Mouse (Mus musculus) limb, embryonic 14.5 days (tissue): Measurements from ENCODE around the gene Nos3. TPM values are rescaled to one million over a fixed set of nuclear protein-coding genes. Genes with fewer than 3 reads are reported as not detected.

Experiments
- ATAC-seq: fragments of 200-750 bp; cut with Nextera tagmentation; 2 replicates; pipeline ENCODE4 v1.8.0; 2017; ENCODE audit warnings: low read depth, moderate number of reproducible peaks, moderate TSS enrichment; ENCODE audit not compliant: low FRiP score
- DNase-seq: peaks from one replicate; pipeline ENCODE4 v3.0.0-alpha.2; 2015; ENCODE audit warnings: low spot score
- H3K27ac ChIP-seq: fragments of 300-500 bp; sonication (generic); replicated peaks from 2 replicates; pipeline ENCODE4 v1.5.1; 2014; ENCODE audit warnings: low read depth, mild to moderate bottlenecking, low read length, moderate library complexity, mixed read lengths
- H3K27me3 ChIP-seq: fragments of 300-500 bp; sonication (generic); 2 replicates; pipeline ENCODE4 v1.6.1; 2014; ENCODE audit warnings: low read length, mixed read lengths; ENCODE audit not compliant: control insufficient read depth, insufficient read depth
- H3K36me3 ChIP-seq: fragments of 300-500 bp; sonication (generic); 2 replicates; pipeline ENCODE4 v1.6.1; 2014; ENCODE audit warnings: mild to moderate bottlenecking, low read length, moderate library complexity, mixed read lengths; ENCODE audit not compliant: control insufficient read depth, insufficient read depth
- H3K4me1 ChIP-seq: fragments of 300-500 bp; sonication (generic); 2 replicates; pipeline ENCODE4 v1.6.1; 2014; ENCODE audit warnings: antibody characterized with exemption, low read length, mixed read lengths; ENCODE audit not compliant: control insufficient read depth, insufficient read depth
- H3K4me2 ChIP-seq: fragments of 300-500 bp; sonication (generic); replicated peaks from 2 replicates; pipeline ENCODE4 v1.6.1; 2014; ENCODE audit warnings: low read depth, mild to moderate bottlenecking, low read length, moderate library complexity; ENCODE audit not compliant: severe bottlenecking
- H3K4me3 ChIP-seq: fragments of 300-500 bp; sonication (generic); replicated peaks from 2 replicates; pipeline ENCODE4 v1.5.1; 2014; ENCODE audit warnings: low read length
- H3K9ac ChIP-seq: fragments of 300-500 bp; sonication (generic); 2 replicates; pipeline ENCODE4 v1.6.1; 2014; ENCODE audit warnings: mild to moderate bottlenecking, low read depth, low read length, moderate library complexity; ENCODE audit not compliant: severe bottlenecking
- H3K9me3 ChIP-seq: fragments of 300-500 bp; sonication (generic); 2 replicates; pipeline ENCODE4 v1.6.1; 2016; ENCODE audit warnings: low read length; ENCODE audit not compliant: control insufficient read depth
- POLR2A ChIP-seq: fragments of 200-500 bp; IDR thresholded peaks from 2 replicates; pipeline ENCODE4 v1.8.0; 2012; ENCODE audit warnings: inconsistent platforms, mild to moderate bottlenecking, moderate library complexity, borderline replicate concordance; ENCODE audit not compliant: insufficient read depth, insufficient read length; ENCODE audit errors: extremely low read depth
- WGBS: fragments of 180-500 bp; shearing (Covaris S2); extraction: QIAGEN DNeasy Blood & Tissue Kit; methylation state at CpG from one replicate; pipeline ENCODE4 v1.1.7; 2014; 5-methylcytosine and 5-hydroxymethylcytosine counted together
- polyA plus RNA-seq, 2 experiments: library from polyadenylated mRNA; depleted of rRNA in 1 of 2; stranded (reverse) in 1 of 2; unstranded in 1 of 2; fragments of >200 nt; fragmentation: Nextera tagmentation in 1 of 2; extraction: Ambion mirVana in 1 of 2; gene quantifications; 2 replicates each; pipeline versions ENCODE4 v1.2.1 to v1.2.3; 2012 to 2014

Nos3 gene
- polyA plus RNA-seq, 2 experiments, result 4.8 to 7.3 TPM

DNA sequence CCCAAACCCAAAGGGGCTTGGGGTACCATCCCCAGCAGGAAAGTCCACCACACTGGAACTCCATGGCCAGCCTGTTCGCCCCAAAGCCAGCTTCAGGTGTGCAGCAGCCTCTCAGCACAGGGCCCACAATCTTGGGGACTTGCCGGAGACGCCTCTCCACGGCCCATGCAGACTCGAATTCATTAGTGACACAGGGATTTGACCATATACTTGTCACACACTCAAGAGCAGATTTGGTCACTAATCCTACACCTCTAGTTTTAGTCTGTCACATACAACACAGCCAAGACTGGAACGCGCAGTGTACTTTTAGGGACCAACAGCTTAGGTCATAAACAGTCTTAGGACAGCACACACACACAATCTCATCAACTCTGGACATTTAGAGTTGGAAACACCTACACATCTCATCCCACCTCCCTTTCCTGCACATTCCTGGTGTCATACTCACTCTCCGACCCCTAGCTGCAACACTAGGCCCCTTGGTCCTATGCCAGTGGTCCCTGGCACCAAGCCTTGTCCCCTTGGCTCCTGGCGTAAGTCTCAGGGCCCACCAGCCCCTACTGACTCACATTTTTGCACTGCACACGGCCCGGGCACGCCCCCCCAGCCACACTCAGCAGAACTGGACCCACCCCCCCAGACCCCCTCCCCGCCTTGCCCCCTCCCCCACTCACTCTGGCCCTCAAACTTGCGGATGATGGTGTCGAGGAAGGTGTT is 13.9 kb upstream of the Nos3 start:
- Histone ChIP-seq H3K27me3 (peaks cover 30% of the 10 kb centered on the region), H3K4me1 (peaks cover 18% of the 10 kb centered on the region), H3K4me3 (peak overlapping the region; percentile 60), H3K9me3 (no peaks in the 10 kb centered on the region), H3K4me2 (peak overlapping the region; percentile 99), H3K27ac (no peak overlapping the region), H3K36me3 (no peaks in the 10 kb centered on the region), H3K9ac (peak overlapping the region; percentile 64)
- 41% methylated on average over 13 of the region's 15 CpGs for WGBS
- no peak for DNase-seq
- no peak for TF ChIP-seq POLR2A
- no peak for ATAC-seq

DNA sequence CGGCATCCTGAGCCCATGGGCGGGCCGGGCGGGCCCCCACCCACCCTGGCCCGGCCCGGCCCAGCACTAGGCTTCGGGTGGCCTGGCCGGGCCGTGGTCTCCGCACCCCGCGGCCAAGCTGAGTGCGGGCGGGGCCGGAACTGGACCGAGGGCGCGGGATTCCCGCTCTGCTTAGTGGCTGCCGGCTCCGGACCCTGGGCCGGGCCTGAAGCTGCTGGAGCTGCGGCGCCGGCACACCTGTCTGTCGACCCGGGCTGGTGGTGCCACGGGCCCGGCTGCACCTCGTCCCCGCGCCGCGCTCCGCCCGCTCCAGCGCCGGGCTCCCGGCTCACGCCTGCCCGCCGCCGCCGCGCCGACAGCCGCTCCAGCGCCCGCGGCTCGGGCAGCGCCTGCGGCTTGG is 13.3 kb upstream of the Nos3 start, which contains the start of gene Kcnh2:
TSS of gene Kcnh2 (minus strand) at position 327 of the 400 bp plus-strand sequence.
- H3K4me1 ChIP-seq, result peaks cover 18% of the 10 kb centered on the region
- peak within 1 kb of the TSS; percentile 67 for H3K27ac ChIP-seq
- WGBS, result under 1% methylated on average over 22 of the region's 53 CpGs

DNA sequence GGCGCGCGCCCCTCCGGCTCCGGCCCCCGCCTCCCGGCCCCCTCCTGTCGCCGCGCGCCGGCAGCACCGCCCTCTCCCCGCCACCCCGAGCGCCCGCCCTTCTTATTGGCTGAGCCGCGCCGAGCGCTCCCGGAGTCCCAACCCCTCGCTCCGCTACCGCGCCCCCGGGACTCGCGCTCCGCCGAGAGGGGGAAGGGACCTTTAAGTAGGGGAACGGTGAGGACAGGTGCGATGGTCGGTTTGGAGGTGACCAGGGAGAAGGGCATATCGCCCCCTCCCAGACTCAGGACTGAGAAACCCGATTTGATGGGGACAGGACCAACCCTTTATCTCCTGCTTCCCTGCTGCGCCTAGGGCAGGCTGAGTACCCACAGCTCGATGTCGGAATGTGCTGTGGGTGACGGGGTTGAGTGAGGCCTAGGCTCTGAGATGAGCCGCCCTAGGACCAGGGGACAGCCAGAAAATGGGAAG is 12.9 kb upstream of the Nos3 start:
- no peaks in the 10 kb centered on the region for H3K9me3 ChIP-seq
- H3K4me2 ChIP-seq, result peak overlapping the region; percentile 99
- DNase-seq (peak; percentile 80), ATAC-seq (peak; percentile 82)
- H3K4me3 ChIP-seq, result peak overlapping the region; percentile 60
- peaks cover 30% of the 10 kb centered on the region for H3K27me3 ChIP-seq
- peak overlapping the region; percentile 64; the same call in 1 of the 2 replicates for H3K9ac ChIP-seq
- H3K4me1 ChIP-seq, result peaks cover 18% of the 10 kb centered on the region
- no peaks in the 10 kb centered on the region for H3K36me3 ChIP-seq
- H3K27ac ChIP-seq, result peak overlapping the region; percentile 67; the same call in 1 of the 2 replicates
- under 1% methylated on average over 28 of the region's 41 CpGs for WGBS
- no peak for TF ChIP-seq POLR2A

More for the DNA sequence above, 13.3 kb upstream of the Nos3 start, which contains the start of gene Kcnh2:
- peak within 1 kb of the TSS; percentile 99 for H3K4me2 ChIP-seq
- no peaks in the 10 kb centered on the region for H3K9me3 ChIP-seq
- peaks cover 30% of the 10 kb centered on the region for H3K27me3 ChIP-seq
- no peak for TF ChIP-seq POLR2A
- DNase-seq (peak; percentile 11), ATAC-seq (peak; percentile 18)
- peak within 1 kb of the TSS; percentile 64 for H3K9ac ChIP-seq
- peak within 1 kb of the TSS; percentile 60 for H3K4me3 ChIP-seq
- no peaks in the 10 kb centered on the region for H3K36me3 ChIP-seq

DNA sequence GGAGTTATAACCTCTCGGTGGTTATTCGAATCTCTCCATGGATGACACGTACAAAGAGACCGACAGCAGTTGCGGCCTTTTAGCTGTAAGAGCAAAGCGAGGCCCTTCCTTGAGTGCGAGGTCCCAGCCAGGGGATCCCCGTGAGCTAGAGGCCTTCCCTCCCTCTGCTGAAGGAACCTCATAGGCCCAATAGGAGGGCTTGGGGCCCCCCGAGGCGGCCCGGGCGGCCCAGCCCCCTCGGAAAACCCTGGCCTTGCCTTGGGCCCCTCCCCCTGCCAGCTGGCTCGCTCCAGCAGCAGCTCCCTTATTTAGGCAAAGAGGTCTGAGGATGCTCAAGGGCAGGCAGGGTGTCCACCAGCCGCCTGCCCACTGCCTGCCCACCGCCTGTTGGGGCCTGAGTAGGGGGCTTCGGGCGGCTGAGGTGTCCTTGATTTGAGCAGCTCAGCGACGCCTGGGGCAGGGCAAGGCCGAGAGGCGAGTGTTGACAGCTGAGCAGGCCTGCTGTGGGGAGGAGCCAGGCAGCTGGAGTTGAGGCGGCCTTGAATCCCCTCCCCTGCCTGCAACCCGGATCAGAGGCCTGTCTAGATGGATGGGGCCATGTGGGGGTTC is 12.3 kb upstream of the Nos3 start:
- H3K4me2 ChIP-seq, result peak overlapping the region; percentile 99
- H3K36me3 ChIP-seq, result no peaks in the 10 kb centered on the region
- peak overlapping the region; percentile 67 for H3K27ac ChIP-seq
- peak overlapping the region; percentile 21; the same call in 1 of the 2 replicates for H3K9ac ChIP-seq
- peak overlapping the region; percentile 60 for H3K4me3 ChIP-seq
- peak; percentile 84 for ATAC-seq
- no peak for TF ChIP-seq POLR2A
- peak; percentile 65 for DNase-seq
- H3K9me3 ChIP-seq, result no peaks in the 10 kb centered on the region
- peaks cover 30% of the 10 kb centered on the region for H3K27me3 ChIP-seq
- peaks cover 18% of the 10 kb centered on the region for H3K4me1 ChIP-seq
- WGBS, result 3% methylated on average over 23 of the region's 24 CpGs

DNA sequence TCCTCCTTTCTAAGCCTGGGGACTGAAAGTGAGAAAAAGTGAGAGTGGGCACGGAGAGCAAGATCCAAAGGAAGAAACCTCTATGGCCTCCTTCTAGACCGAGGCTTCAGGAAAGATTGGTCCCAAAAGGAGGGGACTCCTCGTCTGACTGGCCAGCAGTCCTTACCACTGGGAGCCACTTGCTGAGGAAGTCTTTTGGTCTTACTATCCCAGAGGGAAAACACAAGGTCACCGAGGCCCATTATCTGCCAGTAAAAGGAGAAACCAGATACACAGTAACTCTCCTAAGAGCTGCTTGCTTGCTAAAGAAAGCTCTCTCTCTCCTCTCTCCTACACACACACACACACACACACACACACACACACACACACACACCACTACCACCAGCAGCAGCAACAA is 11.3 kb upstream of the Nos3 start:
- no peak for TF ChIP-seq POLR2A
- Histone ChIP-seq H3K9ac (no peak overlapping the region), H3K27me3 (peaks cover 27% of the 10 kb centered on the region), H3K4me3 (no peak overlapping the region), H3K9me3 (no peaks in the 10 kb centered on the region), H3K36me3 (no peaks in the 10 kb centered on the region), H3K4me2 (no peak overlapping the region), H3K27ac (no peak overlapping the region), H3K4me1 (peaks cover 18% of the 10 kb centered on the region)
- WGBS, result 19% methylated on average over 4 of the region's 4 CpGs
- DNase-seq (no peak), ATAC-seq (no peak)
